21 mouse cellular contexts compared by ENCODE assay signal in genomic region chr11:120555260-120555659, GRCm38 (mm10). TPM values are rescaled to one million over a fixed set of nuclear protein-coding genes. Genes with fewer than 3 reads are reported as not detected.
DNase-seq lines count a peak whose midpoint lies in the region; ATAC-seq and TF ChIP-seq lines count a peak whose summit lies in the region.
"Had no signal": no experiment of that assay in that cellular context is flagged by ENCODE, and none has a peak within 500 bp of the region (broad histone marks: within the 10 kb centered on the region; RNA-seq: fewer than 3 reads in every experiment).

No protein-coding gene starts in this region.

- H3K4me1 ChIP-seq in heart, embryonic 10.5 days = peaks cover 19% of the 10 kb centered on the region
- H3K4me1 ChIP-seq in liver, postnatal 0 days (ENCODE audit: insufficient read depth) = peaks cover 8% of the 10 kb centered on the region
- H3K4me1 ChIP-seq in cortical plate, adult 2 months (ENCODE audit: control insufficient read depth, insufficient read depth, low read length) = peaks cover under 1% of the 10 kb centered on the region; the same call in 1 of the 2 replicates

- no peak for DNase-seq in heart, embryonic 10.5 days (ENCODE audit: low spot score)
- no peak for DNase-seq in heart, postnatal 10 days
- DNase-seq in liver, postnatal 0 days = no peak
- no peak for DNase-seq in liver
- no peak for DNase-seq in natural killer cell, adult 2 months (ENCODE audit: low spot score in 2 of 2)
- DNase-seq in lung, postnatal 10 days = no peak
- DNase-seq: cerebellum, adult 18-20 months; kidney, adult 8-10 months; liver, embryonic 13.5 days; right cerebral cortex, adult 18-20 months; thymus, postnatal 4 days had no signal

- H3K4me3 ChIP-seq in heart, embryonic 10.5 days = 0 out of 2 replicates have a peak overlapping the region, but pooled peaks have one; percentile 9
- H3K4me3 ChIP-seq in liver, postnatal 0 days (ENCODE audit: low read depth, low read length) = no peak overlapping the region
- no peak overlapping the region for H3K4me3 ChIP-seq in cortical plate, adult 2 months (ENCODE audit: insufficient read depth, low read length)
- H3K4me3 ChIP-seq: forebrain, embryonic 12.5 days; limb, embryonic 10.5 days; liver, embryonic 13.5 days; midbrain, embryonic 12.5 days had no signal

- no peak for TF ChIP-seq CTCF in liver, postnatal 0 days (IDR thresholded peaks at IDR 0.05; ENCODE audit: low read depth)
- TF ChIP-seq CTCF in cortical plate, adult 2 months (IDR thresholded peaks at IDR 0.05; ENCODE audit: extremely low read depth, insufficient read depth, low read length) = no peak

- peaks cover 3% of the 10 kb centered on the region; the same call in 1 of the 2 replicates for H3K27me3 ChIP-seq in heart, embryonic 10.5 days (ENCODE audit: insufficient read depth, poor library complexity, severe bottlenecking)
- no peaks in the 10 kb centered on the region for H3K27me3 ChIP-seq in liver, postnatal 0 days (ENCODE audit: insufficient read depth, low read length)
- H3K27me3 ChIP-seq: forebrain, embryonic 12.5 days; liver, embryonic 13.5 days; midbrain, embryonic 12.5 days had no signal

- H3K4me2 ChIP-seq in liver, postnatal 0 days (ENCODE audit: low read depth, low read length) = no peak overlapping the region
- H3K4me2 ChIP-seq: forebrain, embryonic 12.5 days; liver, embryonic 13.5 days; midbrain, embryonic 12.5 days had no signal

- intact Hi-C loops in heart, postnatal 10 days (cut with DNase I) = no loop called here

- H3K27ac ChIP-seq in heart, embryonic 10.5 days = peak overlapping the region; percentile 49; the same call in 1 of the 2 replicates
- H3K27ac ChIP-seq in liver, postnatal 0 days (ENCODE audit: low read depth) = peak overlapping the region; percentile 35
- H3K27ac ChIP-seq in cortical plate, adult 2 months (ENCODE audit: insufficient read depth, low read length) = peak overlapping the region; percentile 41; the same call in 1 of the 2 replicates
- H3K27ac ChIP-seq: forebrain, embryonic 12.5 days; limb, embryonic 10.5 days; liver, embryonic 13.5 days; midbrain, embryonic 12.5 days had no signal

- 69% methylated on average over 2 of the region's 2 CpGs for WGBS in heart, embryonic 10.5 days
- WGBS in liver, postnatal 0 days (ENCODE audit: insufficient replicate concordance) = 41% methylated on average over 2 of the region's 2 CpGs

- H3K9me3 ChIP-seq in heart, embryonic 10.5 days = no peaks in the 10 kb centered on the region
- H3K9me3 ChIP-seq in liver, postnatal 0 days (ENCODE audit: low read length) = no peaks in the 10 kb centered on the region
- H3K9me3 ChIP-seq: limb, embryonic 10.5 days; liver, embryonic 13.5 days had no signal

- TF ChIP-seq EP300 in liver, postnatal 0 days (IDR thresholded peaks at IDR 0.05; ENCODE audit: low read depth) = no peak

- no peak overlapping the region for H3K9ac ChIP-seq in liver, postnatal 0 days (replicated peaks)
- H3K9ac ChIP-seq: forebrain, embryonic 12.5 days; liver, embryonic 13.5 days; midbrain, embryonic 12.5 days had no signal

- H3K36me3 ChIP-seq in heart, embryonic 10.5 days = peaks cover 17% of the 10 kb centered on the region
- peaks cover 9% of the 10 kb centered on the region for H3K36me3 ChIP-seq in liver, postnatal 0 days (replicated peaks; ENCODE audit: insufficient read depth, low read length)

- ATAC-seq in liver, postnatal 0 days = peak; percentile 47
- ATAC-seq: hindbrain, embryonic 16.5 days had no signal

- TF ChIP-seq POLR2A in cortical plate, adult 2 months (IDR thresholded peaks at IDR 0.05; ENCODE audit: extremely low read depth, insufficient read depth, low read length) = no peak

RNA-seq across cellular contexts. Expression of gene Ppp1r27, which starts 4.3 kb away (rescaled TPM):
- polyA plus RNA-seq in heart, embryonic 10.5 days (2016; fragmentation: Nextera tagmentation; extraction: Ambion mirVana) = not detected in 2 replicates
- under 1 TPM in 1 of 2 experiments, not detected in 1; 0.60 TPM for total RNA-seq in heart, postnatal 10 days (2021)
- 0.19 and 1.5 TPM in 2 replicates for polyA plus RNA-seq in liver, postnatal 0 days (2015; fragmentation: Nextera tagmentation; extraction: Ambion mirVana)
- polyA plus RNA-seq in cortical plate, adult 2 months (2012; rRNA removed) = not detected in 2 replicates
- total RNA-seq: ES-E14; granulocyte monocyte progenitor cell, adult 5-6 weeks had no signal
- polyA plus RNA-seq: brain, embryonic 14.5 days; forebrain, embryonic 12.5 days; hindbrain, embryonic 16.5 days; large intestine, adult 2 months; lung, postnatal 0 days; midbrain, embryonic 12.5 days had no signal

RNA-seq across cellular contexts. Expression of gene Mcrip1, which starts 5.7 kb away (rescaled TPM):
- polyA plus RNA-seq in heart, embryonic 10.5 days (2016; fragmentation: Nextera tagmentation; extraction: Ambion mirVana) = 153 and 186 TPM in 2 replicates
- total RNA-seq in heart, postnatal 10 days (2021) = 10 to 100 TPM; 70.5 to 72.7 TPM
- 59.2 and 61.0 TPM in 2 replicates for polyA plus RNA-seq in liver, postnatal 0 days (2015; fragmentation: Nextera tagmentation; extraction: Ambion mirVana)
- polyA plus RNA-seq in cortical plate, adult 2 months (2012; rRNA removed) = 158 and 160 TPM in 2 replicates

RNA-seq across cellular contexts. Expression of gene P4hb, which starts 17.8 kb away (rescaled TPM):
- 550 and 670 TPM in 2 replicates for polyA plus RNA-seq in heart, embryonic 10.5 days (2016; fragmentation: Nextera tagmentation; extraction: Ambion mirVana)
- 100 to 1,000 TPM; 306 to 311 TPM for total RNA-seq in heart, postnatal 10 days (2021)
- polyA plus RNA-seq in liver, postnatal 0 days (2015; fragmentation: Nextera tagmentation; extraction: Ambion mirVana) = 683 and 697 TPM in 2 replicates
- 88.9 and 91.2 TPM in 2 replicates for polyA plus RNA-seq in cortical plate, adult 2 months (2012; rRNA removed)

RNA-seq across cellular contexts. Expression of gene Gcgr, which starts 24.8 kb away (rescaled TPM):
- polyA plus RNA-seq in heart, embryonic 10.5 days (2016; fragmentation: Nextera tagmentation; extraction: Ambion mirVana) = 0.26 and 2.2 TPM in 2 replicates
- 1 to 10 TPM; 2.4 to 3.1 TPM for total RNA-seq in heart, postnatal 10 days (2021)
- 58.5 and 66.9 TPM in 2 replicates for polyA plus RNA-seq in liver, postnatal 0 days (2015; fragmentation: Nextera tagmentation; extraction: Ambion mirVana)
- 0.13 TPM in 2 replicates for polyA plus RNA-seq in cortical plate, adult 2 months (2012; rRNA removed)
- total RNA-seq: granulocyte monocyte progenitor cell, adult 5-6 weeks had no signal

RNA-seq across cellular contexts. Expression of gene Arhgdia, which starts 26.2 kb away (rescaled TPM):
- 587 and 673 TPM in 2 replicates for polyA plus RNA-seq in heart, embryonic 10.5 days (2016; fragmentation: Nextera tagmentation; extraction: Ambion mirVana)
- 100 to 1,000 TPM; 236 to 257 TPM for total RNA-seq in heart, postnatal 10 days (2021)
- 148 and 156 TPM in 2 replicates for polyA plus RNA-seq in liver, postnatal 0 days (2015; fragmentation: Nextera tagmentation; extraction: Ambion mirVana)
- 416 and 442 TPM in 2 replicates for polyA plus RNA-seq in cortical plate, adult 2 months (2012; rRNA removed)
